Mouse (Mus musculus) heart, adult 9 months (tissue): ENCODE results near the gene Ube2t.

ENCODE experiments used
- DNase-seq, 2 experiments: peaks; one replicate each; pipeline ENCODE4 v3.0.0; 2022; ENCODE audit warnings: low spot score in 2 of 2

Ube2t gene

DNA sequence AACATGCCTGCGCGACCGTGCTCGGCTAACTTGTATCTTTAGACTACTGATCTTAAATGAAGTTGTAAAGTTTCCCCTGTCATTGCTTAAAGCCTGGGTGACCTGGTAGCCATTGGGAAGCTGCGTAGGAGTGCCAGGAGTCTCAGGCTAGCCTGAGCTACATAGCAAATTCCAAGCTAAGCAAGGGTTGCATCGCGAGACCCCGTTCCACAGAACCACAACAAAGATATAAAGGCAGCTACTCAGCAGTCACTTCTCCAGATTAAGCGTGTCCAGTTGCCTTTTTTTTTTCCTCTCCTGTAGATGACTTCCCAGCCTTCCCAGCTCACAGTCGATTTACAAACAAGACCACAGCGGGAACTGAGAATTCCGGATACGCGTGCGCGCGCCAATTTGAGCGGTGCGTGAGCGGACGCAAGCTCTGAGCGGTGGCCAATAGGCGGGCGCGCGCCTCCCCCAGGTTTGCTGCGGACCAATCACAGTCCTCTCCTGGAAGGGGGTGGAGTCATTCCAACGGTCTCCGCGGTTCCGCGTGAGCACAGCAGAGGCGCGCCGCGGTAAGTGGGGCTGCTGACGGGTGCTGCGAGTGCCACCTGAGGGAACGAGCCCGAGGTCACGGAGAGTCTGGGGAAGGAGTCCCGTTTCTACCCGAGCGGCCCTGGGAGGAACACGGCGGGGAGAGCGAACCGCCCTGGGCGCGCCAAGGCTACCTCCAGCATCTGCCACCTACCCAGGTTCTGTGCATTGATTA lies at the start of gene Ube2t:
TSS of gene Ube2t (plus strand) at position 513 of the 751 bp plus-strand sequence.
- peak; percentile 93 to 95 for DNase-seq

DNA sequence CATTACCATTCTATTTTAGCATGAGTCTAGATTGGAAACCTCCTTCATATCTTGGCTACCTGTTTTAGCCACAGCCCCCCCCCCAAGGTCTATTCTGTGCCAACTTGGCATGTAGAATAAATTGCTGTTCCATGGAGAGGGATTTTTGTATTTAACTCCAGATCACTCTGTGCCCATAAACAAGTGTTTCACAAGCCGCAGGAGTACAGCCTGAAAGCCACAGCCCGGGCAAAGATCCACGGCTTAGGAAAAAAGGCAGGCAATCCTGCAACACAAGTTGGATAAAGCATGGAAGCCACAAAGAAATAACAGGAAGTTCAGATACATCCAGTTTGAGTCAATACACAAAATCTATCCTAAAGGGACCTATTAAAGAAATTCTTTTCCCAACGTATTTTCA lies 48.8 kb upstream of the Ube2t start:
- peak; percentile 44 to 46 for DNase-seq

DNA sequence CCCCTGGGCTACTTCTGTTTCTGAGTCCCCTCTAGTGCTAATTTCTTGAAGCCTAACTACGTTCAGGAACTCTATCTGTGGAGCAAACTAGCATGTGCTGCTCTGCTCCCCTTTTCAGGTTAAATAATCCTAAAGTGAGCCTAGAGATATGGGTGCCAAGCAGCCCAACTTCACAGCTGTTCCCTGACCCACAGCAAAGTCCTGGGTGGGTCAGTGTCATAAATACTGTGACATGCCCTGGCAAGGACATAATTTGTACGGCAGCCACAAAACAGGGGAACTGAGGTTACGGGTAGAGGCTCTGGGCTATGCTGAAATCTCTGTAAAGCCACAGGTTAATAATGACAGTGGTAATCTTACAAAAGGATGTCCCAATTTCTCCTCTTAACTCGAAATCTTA lies 46.9 kb upstream of the Ube2t start:
- no peak for DNase-seq

DNA sequence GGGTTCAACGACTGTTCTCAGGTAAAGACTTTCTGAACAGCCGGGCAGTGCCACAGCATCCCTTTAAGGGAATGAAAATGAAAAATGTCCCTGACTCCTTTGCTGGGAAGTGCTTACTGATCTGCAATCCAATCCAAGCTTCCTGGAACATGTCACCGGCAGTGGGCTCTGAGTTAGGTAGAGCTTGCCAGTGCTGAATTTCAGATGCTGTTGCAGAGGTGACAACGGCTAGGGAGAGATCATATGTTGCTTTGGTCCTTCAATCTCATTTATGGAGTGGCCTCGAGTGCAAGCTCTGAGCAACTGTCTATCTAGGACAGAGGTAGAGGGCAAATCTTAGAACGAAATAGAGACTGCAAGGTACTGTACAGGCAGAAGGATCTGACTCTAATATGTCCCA lies 43.4 kb upstream of the Ube2t start:
- no peak for DNase-seq

DNA sequence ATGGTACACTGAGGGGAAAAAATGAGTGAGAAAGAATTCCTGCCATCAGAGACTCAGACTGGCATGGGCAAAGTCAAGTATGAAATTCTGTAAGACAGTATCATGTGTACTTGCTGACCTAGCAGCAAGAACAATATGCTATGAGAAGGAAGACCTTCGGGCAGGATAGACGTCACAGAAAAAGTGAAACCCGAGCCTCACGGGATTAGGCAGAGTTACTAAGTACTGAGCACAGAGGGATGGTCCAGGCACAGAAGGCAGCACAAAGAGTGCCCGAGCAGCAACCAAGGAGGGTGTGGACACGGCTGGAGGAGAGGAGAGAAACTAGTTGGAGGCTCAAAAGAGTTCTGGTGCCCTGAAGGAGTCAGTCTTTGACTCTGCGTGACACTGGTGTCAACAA lies 29.9 kb upstream of the Ube2t start:
- no peak for DNase-seq

DNA sequence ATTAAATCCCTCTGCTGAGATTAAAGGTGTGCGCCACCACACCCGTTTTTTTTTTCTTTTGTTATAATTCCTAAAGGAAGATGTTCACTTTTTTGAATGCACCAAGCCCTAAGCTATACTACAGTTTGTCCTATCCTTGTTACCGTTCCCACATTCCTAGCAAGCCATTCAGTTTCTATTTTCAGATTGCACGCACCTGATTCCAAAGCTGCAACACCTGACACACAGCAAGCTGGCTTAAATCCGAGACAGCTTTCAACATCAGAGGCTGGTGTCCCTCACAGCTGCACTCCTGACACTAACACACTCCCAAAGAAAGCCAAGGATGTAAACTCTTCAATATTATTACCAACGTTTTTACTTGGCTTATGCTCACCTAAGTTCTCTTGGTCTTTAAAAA lies 26.0 kb upstream of the Ube2t start:
- peak in 1 of 2 experiments; percentile 43 for DNase-seq

DNA sequence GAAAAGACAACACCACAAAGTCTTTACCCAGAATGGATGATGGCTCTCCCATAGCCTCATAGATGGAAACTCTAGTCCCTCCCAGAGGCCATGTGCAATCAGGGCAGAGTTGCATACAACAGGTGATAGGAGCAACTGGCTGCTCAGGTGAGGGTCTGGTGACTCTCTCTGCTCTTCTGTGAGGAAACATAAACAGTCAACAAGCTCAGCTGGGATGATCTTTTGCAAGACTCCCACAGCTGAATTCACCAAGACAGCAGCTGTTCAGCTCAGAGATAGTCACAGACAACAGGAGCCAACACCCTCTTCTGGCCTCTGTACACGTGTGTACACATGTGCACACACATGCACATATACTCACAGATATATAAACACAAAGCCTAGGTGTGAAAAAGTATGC lies 24.1 kb upstream of the Ube2t start:
- no peak for DNase-seq

DNA sequence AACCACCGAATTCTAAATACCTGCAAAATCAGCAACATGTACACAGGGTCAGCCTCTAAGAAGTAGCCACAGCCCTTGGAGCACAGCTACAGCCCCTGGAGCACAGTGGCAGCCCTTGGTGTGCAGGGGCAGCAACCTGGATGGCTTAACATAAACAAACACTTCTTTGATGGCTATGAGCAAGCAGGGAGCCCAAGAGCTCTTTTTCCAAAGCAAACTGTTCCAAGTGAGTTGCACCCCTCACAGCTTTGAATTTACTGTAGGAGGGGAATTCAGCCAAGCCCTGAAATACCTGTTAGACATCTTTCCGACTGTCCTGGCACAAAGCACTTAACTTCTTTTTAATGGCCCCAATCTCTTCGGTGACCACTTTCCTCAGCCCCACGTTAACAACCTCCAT lies 21.5 kb upstream of the Ube2t start:
- no peak for DNase-seq

DNA sequence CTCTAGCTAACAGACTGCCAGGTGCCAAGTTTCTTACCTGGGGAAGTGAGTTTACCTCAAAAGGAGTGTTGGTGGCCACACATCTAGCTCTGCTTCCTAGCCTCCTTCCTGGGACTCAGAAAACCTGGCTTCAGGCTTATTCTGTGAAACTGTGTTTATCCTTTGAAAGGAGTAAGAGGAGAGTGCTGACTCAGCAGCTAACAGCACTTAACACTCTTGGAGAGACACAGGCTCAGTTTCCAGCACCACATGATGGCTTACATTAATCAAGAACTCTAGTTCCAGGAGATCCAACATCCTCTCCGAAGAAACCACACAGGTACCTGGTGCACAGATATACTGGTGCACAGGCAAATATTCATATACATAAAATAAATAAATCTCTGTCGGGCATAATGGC lies 19.5 kb upstream of the Ube2t start:
- DNase-seq: no peak

DNA sequence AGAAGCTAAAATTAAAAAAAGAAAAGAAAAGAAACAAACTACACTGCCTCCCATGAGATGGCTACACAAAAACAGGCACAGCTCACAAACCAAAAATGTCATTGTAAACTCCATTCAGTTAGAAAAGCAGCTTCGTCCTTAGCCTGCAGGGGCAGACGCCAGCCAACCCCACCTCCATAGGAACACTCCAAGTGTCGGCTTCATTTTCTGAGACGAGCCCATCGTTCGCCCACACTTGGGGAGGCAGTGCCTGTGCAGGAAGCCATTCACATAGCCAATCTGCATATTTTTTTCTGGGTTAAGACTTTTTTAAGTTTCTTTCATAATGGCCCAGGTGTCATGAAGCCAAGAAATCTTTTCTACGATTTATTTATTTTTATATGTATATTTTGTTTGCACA lies 14.8 kb upstream of the Ube2t start:
- DNase-seq: no peak

DNA sequence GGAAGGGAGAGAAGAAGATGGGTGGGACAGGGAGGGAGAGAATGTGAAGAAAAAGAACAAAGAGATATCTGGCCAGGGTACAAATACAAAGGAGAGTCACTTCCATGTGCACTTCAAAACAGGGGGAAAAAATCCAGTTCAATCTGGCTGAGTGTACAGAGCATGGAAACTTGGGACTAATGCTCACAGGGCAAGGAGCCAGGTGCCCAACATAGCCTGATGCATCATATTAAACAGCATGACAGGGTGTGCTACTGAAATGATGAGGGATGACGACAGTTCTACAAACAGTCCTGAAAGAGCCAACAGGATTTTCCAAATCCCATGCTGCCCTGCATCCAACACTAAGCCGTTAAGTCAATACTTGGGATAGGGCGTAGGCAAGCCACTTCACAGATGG lies 12.4 kb upstream of the Ube2t start:
- DNase-seq: peak in 1 of 2 experiments; percentile 41

DNA sequence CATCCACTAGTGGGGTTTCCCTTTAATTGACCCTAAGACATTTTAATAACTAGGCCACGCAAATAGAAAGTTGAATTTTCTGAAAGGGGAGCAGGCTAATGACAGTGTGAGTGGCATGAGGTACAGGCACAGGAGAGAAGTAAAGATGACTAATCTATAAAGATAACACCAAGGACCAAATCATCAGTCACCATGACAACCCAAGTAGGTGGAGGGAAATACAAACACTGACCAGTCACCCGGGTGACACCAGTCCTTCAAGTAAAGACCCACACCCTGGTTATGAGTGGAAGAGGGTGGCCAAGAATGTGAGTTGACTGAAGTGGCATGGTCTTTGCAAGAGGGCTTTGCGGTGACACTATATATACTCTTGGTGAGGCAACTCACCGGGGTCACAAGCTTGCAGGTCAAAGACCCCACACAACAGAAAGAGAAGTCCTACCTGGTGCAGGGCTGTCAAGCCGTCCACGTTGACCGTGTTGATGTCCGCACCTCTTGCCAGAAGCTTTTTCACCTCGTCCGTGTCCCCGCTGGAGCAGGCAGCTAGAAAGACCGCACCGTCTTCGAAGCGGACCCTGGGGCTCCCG lies 7.2 kb upstream of the Ube2t start:
- peak; percentile 21 to 24 for DNase-seq

DNA sequence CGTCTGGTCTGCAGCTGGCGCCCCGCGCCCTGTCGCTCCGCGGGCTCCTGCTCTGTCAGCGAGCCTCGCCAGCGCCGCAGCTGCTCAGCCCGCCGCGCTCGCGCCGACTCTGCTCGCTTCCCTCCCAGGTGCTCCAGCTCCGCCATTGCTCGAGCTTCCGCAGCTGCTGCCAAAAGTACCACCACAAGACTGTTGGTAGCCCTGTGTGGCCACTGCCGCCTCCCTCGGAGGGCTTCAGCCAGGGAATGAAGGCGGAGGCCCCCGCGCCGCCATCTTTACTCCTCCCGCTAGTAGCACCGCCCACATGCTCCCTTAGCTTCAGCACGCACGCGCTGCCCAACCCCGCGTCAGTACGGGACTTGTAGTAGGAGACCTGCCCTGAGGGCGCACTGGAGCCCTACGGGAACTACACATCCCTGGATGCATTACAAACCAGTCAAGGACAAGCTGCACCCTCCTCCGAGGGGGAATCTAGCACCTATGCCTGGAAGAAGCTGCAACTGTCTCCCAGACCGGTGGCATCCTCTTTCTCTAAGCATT lies 6.7 kb upstream of the Ube2t start, which contains the start of gene Ppp1r12b:
TSS of gene Ppp1r12b (minus strand) at position 306 of the 540 bp plus-strand sequence.
- DNase-seq: peak; percentile 96 to 97

DNA sequence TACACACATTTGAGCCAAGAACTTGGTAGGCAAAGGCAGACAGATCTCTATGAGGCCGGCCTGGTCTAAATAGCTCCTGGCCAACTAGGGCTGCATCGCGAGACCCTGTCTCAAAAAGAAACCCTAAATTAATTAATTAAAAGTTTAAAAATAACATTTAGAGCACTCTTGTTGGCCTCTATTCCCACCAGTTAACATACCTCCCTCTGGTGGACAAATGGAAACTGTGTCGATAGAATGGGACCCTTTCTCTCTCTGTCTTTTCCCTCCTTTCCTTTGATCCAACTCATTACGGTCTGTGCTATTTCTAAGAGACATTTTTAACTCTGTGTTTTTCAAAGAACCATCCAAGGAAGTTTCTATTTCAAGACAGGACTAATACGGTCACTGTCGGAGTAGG lies 1.7 kb upstream of the Ube2t start:
- no peak for DNase-seq

DNA sequence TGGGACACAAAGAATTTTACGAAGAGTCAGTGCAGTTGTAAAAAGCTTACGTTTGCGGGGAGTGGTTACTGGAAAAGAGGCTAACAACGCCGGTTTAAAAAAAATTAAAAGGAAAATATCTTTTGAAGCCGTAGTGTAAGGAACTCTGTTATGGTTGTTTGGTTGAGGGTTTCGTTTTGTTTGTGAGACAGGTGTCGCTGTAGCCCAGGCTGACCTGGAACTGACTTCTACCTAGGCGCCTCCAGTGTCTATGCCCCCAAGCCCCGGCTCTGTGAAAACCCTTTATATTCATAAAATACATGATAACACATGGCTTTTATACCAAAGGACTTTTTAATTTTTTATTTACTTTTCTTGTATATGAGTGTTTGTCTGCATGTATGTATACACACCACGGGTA lies 456 bp downstream of the Ube2t start:
- DNase-seq: no peak

DNA sequence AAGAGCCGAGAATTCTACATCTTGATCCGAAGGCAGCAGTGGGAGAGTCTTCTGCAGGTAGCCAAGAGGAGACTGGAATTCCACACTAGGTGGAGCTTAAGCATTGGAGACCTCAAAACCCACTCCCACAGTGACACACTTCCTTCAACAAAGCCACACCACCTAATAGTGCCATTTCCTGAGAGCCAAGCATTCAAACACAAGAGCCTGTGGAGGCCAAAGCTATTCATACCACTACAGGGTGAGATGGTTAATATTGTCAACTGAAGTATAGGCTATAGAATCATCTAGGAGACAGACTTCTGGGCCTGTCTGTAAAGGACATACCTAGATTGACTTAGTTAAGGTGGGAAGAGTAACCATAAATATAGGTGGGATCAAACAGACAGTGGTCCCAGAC lies 3.1 kb downstream of the Ube2t start:
- DNase-seq: no peak

DNA sequence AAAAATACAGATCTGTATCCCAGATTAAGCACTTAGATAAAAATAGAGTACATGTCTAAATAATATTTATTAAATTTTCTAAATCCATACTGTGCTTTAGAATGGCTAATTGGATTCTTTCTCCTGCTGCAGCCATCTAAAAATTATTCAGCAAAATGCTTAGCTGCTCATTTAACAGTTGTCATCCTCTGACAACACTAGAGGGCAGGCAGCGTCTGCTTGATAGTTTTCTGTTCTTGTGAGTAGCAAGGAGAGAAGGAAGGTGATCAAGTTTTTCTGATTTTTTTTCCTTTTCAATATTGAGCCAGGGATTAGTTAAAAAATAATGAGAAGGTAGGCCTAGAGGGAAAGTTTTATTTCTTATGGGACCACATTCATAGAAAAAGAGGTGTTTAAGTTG lies 10.6 kb downstream of the Ube2t start:
- DNase-seq: no peak

DNA sequence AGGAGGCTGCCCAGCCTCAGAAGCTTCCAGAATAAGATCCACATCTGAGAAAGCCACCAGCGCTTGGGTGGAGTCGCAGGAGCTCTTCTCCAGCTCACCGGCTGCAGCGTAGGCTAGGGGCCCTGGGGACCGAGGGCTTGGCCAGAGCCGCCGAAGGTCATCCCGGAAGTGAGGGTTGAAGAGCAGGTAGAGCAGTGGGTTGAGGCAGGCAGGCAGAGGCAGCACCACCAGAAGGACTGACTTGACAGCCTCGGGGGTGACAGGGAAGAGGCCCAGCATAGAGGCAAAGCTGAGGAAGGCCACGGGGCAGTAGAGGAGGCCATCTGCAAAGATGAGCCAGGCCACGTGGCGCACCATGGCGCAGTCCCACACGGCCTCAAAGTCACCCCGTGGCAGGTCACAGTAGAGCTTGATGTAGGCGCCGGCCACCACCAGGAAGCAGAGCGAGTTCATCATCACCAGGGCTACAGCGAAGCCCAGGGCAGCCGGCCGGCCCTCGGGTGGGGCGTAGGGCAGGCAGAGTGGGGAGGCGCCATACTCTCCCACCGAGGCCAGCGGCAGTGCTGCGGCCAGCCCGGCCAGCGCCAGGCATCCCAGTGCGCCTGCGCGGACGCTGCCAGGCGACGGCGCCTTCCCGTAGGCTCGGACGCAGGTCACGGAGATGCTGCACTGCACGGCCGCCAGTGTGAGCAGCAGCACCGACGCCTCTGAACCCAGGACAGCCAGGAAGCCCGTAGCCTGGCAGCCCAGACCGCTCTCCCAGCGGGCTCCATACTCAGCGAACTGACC lies 25.0 kb downstream of the Ube2t start:
- DNase-seq: peak in 1 of 2 experiments; percentile 15

DNA sequence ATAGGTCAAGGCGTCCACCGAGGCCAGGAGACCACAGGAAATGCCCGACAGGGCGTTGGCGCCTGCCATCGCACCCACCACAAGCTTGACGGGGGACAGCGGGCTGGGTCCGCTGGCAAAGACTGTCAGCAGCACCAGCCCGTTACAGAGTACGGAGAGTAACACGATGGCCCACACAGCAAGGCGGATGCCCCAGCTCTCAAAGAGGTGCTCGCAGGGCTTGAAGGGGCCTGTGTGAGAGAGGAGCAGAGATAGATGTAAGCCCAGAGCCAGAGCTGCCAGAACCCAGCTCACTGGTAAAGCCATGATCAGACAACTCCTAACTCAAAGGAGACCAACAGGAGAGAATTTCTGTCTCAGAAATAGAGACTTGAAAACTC lies 25.6 kb downstream of the Ube2t start:
- no peak for DNase-seq

DNA sequence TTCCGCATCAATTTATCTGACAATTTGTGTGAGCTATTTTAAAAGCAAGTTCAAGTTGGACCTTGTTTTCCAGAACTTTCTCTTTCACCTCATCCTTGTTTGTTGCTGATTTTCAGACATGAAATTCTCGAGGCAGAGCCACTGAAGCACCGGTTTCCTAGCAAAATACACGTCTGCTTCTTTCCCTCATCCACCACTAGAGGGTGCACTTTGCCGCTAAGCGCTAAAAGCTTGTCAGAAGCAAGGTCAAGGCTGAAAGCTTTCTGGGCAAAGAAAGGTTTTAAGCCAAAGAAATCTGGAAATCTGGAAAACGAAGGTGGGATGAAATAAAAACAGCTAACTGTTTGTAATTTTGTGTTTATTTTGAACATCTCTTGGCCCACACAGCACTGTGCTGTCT lies 27.0 kb downstream of the Ube2t start:
- DNase-seq: peak in 1 of 2 experiments; percentile 67

DNA sequence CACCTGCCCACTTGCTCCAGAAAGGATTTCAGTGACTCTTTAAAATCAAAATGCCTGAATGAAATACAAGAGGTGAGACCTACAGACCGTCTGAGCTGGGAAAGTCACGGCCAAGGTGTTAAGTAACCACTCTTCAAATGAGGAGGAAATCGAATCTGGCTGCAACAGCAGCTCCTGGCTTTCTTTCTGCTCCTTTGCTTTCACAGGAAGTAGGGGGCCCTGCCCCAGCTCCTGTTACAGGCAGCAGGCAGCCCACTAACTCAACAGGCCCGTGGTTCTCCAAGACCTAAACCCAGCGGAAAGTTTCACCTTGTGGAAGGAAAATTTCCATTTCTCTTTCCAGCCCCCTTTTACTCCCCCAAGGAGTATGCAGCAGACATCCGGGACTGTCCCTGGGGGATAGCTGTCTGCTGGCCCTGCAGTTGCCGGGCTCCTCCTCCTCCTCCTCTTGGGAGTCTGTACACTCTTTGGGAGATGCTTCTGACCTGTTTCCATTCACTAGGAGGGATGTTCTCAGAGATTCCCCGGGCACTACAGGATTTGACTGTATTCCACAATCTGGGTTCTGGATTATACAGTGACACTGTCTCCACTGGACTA lies 29.8 kb downstream of the Ube2t start:
- peak in 1 of 2 experiments; percentile 17 for DNase-seq

DNA sequence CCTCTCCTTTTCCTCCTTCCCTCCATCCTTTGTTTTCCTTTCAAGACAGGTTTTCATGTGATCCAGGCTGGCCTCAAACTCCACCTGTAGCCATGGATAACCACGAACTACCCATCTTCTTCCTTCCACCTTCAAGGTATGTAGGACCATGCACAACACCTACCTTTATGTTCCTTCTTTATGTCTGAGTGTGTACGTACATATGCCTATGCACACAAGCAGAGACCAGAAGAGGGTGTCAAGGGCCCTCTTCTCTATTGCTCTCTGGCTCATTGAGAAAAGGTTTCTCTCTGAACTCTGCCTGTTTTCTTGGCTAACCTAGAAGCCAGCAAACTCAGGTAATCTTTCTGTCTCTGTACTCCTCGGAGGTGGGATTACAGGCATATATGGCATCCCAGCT lies 32.4 kb downstream of the Ube2t start:
- no peak for DNase-seq
